Mouse (Mus musculus): ENCODE data around the gene Dhcr7. TPM values are rescaled to one million over a fixed set of nuclear protein-coding genes. Genes with fewer than 3 reads are reported as not detected.

The Dhcr7 gene
- total and polyA plus RNA-seq, 2 experiments from 2014 or later = 10.8 to 27.7 TPM

GRCm38 (mm10) chr7:143848127-143848767 lies 25.3 kb downstream of the Dhcr7 start:
- WGBS = 78% methylated on average over 5 of the region's 5 CpGs
- Histone ChIP-seq H3K4me2 (ENCODE audit: low read depth, low read length) (no peak overlapping the region), H3K9ac (replicated peaks; ENCODE audit: low read depth, low read length) (no peak overlapping the region), H3K36me3 (replicated peaks; ENCODE audit: control insufficient read depth, insufficient read depth, low read length) (peaks cover 45% of the 10 kb centered on the region), H3K9me3 (replicated peaks; ENCODE audit: control insufficient read depth, low read length) (no peaks in the 10 kb centered on the region), H3K4me3 (ENCODE audit: low read depth, low read length) (no peak overlapping the region), H3K27ac (ENCODE audit: low read depth) (no peak overlapping the region), H3K27me3 (ENCODE audit: control insufficient read depth, insufficient read depth, low read length) (no peaks in the 10 kb centered on the region), H3K4me1 (ENCODE audit: control insufficient read depth, insufficient read depth) (no peaks in the 10 kb centered on the region)
- TF ChIP-seq CTCF (IDR thresholded peaks at IDR 0.05; ENCODE audit: low read depth) (no peak), EP300 (IDR thresholded peaks at IDR 0.05; ENCODE audit: low read depth) (no peak)
- DNase-seq (ENCODE audit: low spot score) = no peak
- no peak for ATAC-seq (ENCODE audit: insufficient read depth, low read depth)

GRCm38 (mm10) chr7:143848768-143849482 lies 26.0 kb downstream of the Dhcr7 start:
- Histone ChIP-seq H3K4me2 (ENCODE audit: low read depth, low read length) (no peak overlapping the region), H3K4me3 (ENCODE audit: low read depth, low read length) (no peak overlapping the region), H3K9ac (replicated peaks; ENCODE audit: low read depth, low read length) (no peak overlapping the region), H3K4me1 (ENCODE audit: control insufficient read depth, insufficient read depth) (no peaks in the 10 kb centered on the region), H3K27ac (ENCODE audit: low read depth) (no peak overlapping the region), H3K9me3 (replicated peaks; ENCODE audit: control insufficient read depth, low read length) (no peaks in the 10 kb centered on the region), H3K27me3 (ENCODE audit: control insufficient read depth, insufficient read depth, low read length) (no peaks in the 10 kb centered on the region), H3K36me3 (replicated peaks; ENCODE audit: control insufficient read depth, insufficient read depth, low read length) (peaks cover 39% of the 10 kb centered on the region)
- WGBS = 80% methylated on average over 6 of the region's 8 CpGs
- ATAC-seq (ENCODE audit: insufficient read depth, low read depth) (no peak), DNase-seq (ENCODE audit: low spot score) (no peak)
- TF ChIP-seq CTCF (IDR thresholded peaks at IDR 0.05; ENCODE audit: low read depth) = no peak
- TF ChIP-seq EP300 (IDR thresholded peaks at IDR 0.05; ENCODE audit: low read depth) = no peak

GRCm38 (mm10) chr7:143866538-143866937 lies 43.6 kb downstream of the Dhcr7 start, which contains the start of gene Gm498:
Gene Gm498 (plus strand): TSS chr7:143866838.
- TF ChIP-seq CTCF (IDR thresholded peaks at IDR 0.05; ENCODE audit: low read depth) (no peak), EP300 (IDR thresholded peaks at IDR 0.05; ENCODE audit: low read depth) (no peak)
- no peak within 1 kb of the TSS for H3K9ac ChIP-seq (replicated peaks; ENCODE audit: low read depth, low read length)
- H3K4me3 ChIP-seq (ENCODE audit: low read depth, low read length) = no peak within 1 kb of the TSS
- ATAC-seq (ENCODE audit: insufficient read depth, low read depth) = no peak
- no peak within 1 kb of the TSS for H3K27ac ChIP-seq (ENCODE audit: low read depth)
- 60% methylated on average over 2 of the region's 2 CpGs for WGBS
- H3K9me3 ChIP-seq (replicated peaks; ENCODE audit: control insufficient read depth, low read length) = no peaks in the 10 kb centered on the region
- no peaks in the 10 kb centered on the region for H3K27me3 ChIP-seq (ENCODE audit: control insufficient read depth, insufficient read depth, low read length)
- H3K4me2 ChIP-seq (ENCODE audit: low read depth, low read length) = no peak within 1 kb of the TSS
- no peaks in the 10 kb centered on the region for H3K36me3 ChIP-seq (replicated peaks; ENCODE audit: control insufficient read depth, insufficient read depth, low read length)
- H3K4me1 ChIP-seq (ENCODE audit: control insufficient read depth, insufficient read depth) = no peaks in the 10 kb centered on the region
- no peak for DNase-seq (ENCODE audit: low spot score)

GRCm38 (mm10) chr7:143868874-143869273 lies 45.9 kb downstream of the Dhcr7 start:
- DNase-seq (ENCODE audit: low spot score) = no peak
- TF ChIP-seq EP300 (IDR thresholded peaks at IDR 0.05; ENCODE audit: low read depth) (no peak), CTCF (IDR thresholded peaks at IDR 0.05; ENCODE audit: low read depth) (no peak)
- Histone ChIP-seq H3K9ac (replicated peaks; ENCODE audit: low read depth, low read length) (no peak overlapping the region), H3K4me2 (ENCODE audit: low read depth, low read length) (no peak overlapping the region), H3K4me3 (ENCODE audit: low read depth, low read length) (no peak overlapping the region), H3K9me3 (replicated peaks; ENCODE audit: control insufficient read depth, low read length) (peaks cover 7% of the 10 kb centered on the region; the same call in 1 of the 2 replicates), H3K36me3 (replicated peaks; ENCODE audit: control insufficient read depth, insufficient read depth, low read length) (no peaks in the 10 kb centered on the region), H3K4me1 (ENCODE audit: control insufficient read depth, insufficient read depth) (no peaks in the 10 kb centered on the region), H3K27me3 (ENCODE audit: control insufficient read depth, insufficient read depth, low read length) (no peaks in the 10 kb centered on the region), H3K27ac (ENCODE audit: low read depth) (no peak overlapping the region)
- 63% methylated on average over 4 of the region's 4 CpGs for WGBS
- ATAC-seq (ENCODE audit: insufficient read depth, low read depth) = no peak

- no peaks in the 10 kb centered on the region for H3K36me3 ChIP-seq (replicated peaks; ENCODE audit: control insufficient read depth, insufficient read depth, low read length)
- H3K27me3 ChIP-seq (ENCODE audit: control insufficient read depth, insufficient read depth, low read length) = 0 out of 2 replicates have a peak, but pooled peaks cover 3% of the 10 kb centered on the region
- no peak overlapping the region for H3K4me3 ChIP-seq (ENCODE audit: low read depth, low read length)
- TF ChIP-seq CTCF (IDR thresholded peaks at IDR 0.05; ENCODE audit: low read depth) = no peak
- TF ChIP-seq EP300 (IDR thresholded peaks at IDR 0.05; ENCODE audit: low read depth) = no peak
- DNase-seq (ENCODE audit: low spot score) (no peak), ATAC-seq (ENCODE audit: insufficient read depth, low read depth) (no peak)
- no peak overlapping the region for H3K4me2 ChIP-seq (ENCODE audit: low read depth, low read length)
- H3K9ac ChIP-seq (replicated peaks; ENCODE audit: low read depth, low read length) = no peak overlapping the region
- 52% methylated on average over 6 of the region's 6 CpGs for WGBS
- H3K9me3 ChIP-seq (replicated peaks; ENCODE audit: control insufficient read depth, low read length) = no peaks in the 10 kb centered on the region
- H3K4me1 ChIP-seq (ENCODE audit: control insufficient read depth, insufficient read depth) = no peaks in the 10 kb centered on the region
- no peak overlapping the region for H3K27ac ChIP-seq (ENCODE audit: low read depth)
Measured at GRCm38 (mm10) chr7:143883717-143884116, 60.8 kb downstream of the Dhcr7 start.
